Mouse (Mus musculus): ENCODE data around the gene Selenoh.

Gene Selenoh

GRCm38 (mm10) chr2:84626366-84626975 lies 44.1 kb downstream of the Selenoh start:
- no peak for DNase-seq

GRCm38 (mm10) chr2:84624201-84624600 lies 46.4 kb downstream of the Selenoh start:
- DNase-seq = no peak

GRCm38 (mm10) chr2:84623428-84624119 lies 47.0 kb downstream of the Selenoh start:
- no peak for DNase-seq

GRCm38 (mm10) chr2:84622668-84623067 lies 47.9 kb downstream of the Selenoh start:
- no peak for DNase-seq

- no peak for DNase-seq
Observed at GRCm38 (mm10) chr2:84619646-84620340, 50.8 kb downstream of the Selenoh start.
